Mouse (Mus musculus) lung, postnatal 36 days (tissue): ENCODE results near the gene Kcnmb3.
A peak's percentile ranks its signal among the peaks of the same experiment; 100 is the strongest.

Experiments
- DNase-seq: peaks from one replicate; pipeline ENCODE4 v3.0.0; 2022; ENCODE audit warnings: mixed read lengths

Gene Kcnmb3

GRCm38 (mm10) chr3:32492097-32493090 is at the start of gene Kcnmb3:
TSS of gene Kcnmb3 (minus strand) at chr3:32492231.
- no peak for DNase-seq

DNA sequence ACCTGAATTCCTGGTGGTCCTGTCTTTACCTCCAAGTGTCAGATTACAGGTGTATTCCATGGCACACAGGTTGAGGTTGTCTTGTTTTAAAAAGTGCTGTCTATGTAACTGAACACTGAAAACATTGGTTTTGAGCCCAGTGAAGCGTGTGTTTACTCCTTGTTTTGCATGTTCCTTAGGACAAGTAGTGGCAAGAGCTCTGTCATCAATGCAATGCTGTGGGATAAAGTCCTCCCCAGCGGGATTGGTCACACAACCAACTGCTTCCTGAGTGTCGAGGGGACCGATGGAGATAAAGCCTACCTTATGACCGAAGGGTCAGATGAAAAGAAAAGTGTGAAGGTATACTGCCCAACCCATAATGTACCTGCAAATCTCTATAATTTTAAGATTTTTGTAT is 46.1 kb upstream of the Kcnmb3 start:
- DNase-seq, result no peak

- peak; percentile 91 for DNase-seq
These were observed 45.5 kb upstream of the Kcnmb3 start for GRCm38 (mm10) chr3:32537556-32537955.

DNA sequence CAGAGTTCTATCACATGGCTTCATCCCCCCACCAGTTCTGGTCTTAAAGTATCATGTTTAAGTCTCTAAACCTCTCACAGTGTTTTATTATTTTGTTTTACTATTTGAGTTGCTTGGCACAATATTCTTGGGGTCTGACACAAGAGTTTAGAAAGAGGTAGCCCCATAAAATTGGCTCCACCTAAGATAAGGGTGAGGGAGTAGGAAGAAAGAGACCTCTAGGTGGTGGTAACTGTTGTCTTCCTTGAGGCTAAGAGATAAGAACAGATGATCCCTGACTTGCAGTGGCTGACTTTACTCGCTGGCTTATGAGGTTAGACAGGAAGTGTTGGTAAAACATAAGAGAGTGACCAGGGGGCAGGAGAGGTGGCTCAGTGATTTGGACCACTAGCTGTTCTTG is 43.7 kb upstream of the Kcnmb3 start:
- no peak for DNase-seq

DNA sequence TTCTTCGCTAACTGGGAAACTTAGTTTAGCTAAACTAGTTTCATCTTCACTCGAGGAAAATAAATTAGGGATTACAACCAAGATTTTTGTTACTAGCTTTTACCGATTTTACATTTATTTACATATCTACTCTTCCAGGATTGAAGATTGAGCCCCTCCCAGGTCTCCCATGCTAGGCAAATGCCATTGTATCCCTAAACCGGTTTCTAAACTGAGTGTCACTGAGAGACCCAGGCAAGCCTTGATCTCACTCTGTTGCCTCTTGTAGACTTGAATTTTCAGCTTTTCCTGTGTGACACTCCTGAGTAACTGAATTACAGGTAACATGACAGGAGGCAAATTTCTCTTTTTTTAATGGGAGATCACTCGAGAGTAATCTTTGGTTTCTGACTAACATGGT is 38.0 kb upstream of the Kcnmb3 start:
- DNase-seq, result no peak

DNA sequence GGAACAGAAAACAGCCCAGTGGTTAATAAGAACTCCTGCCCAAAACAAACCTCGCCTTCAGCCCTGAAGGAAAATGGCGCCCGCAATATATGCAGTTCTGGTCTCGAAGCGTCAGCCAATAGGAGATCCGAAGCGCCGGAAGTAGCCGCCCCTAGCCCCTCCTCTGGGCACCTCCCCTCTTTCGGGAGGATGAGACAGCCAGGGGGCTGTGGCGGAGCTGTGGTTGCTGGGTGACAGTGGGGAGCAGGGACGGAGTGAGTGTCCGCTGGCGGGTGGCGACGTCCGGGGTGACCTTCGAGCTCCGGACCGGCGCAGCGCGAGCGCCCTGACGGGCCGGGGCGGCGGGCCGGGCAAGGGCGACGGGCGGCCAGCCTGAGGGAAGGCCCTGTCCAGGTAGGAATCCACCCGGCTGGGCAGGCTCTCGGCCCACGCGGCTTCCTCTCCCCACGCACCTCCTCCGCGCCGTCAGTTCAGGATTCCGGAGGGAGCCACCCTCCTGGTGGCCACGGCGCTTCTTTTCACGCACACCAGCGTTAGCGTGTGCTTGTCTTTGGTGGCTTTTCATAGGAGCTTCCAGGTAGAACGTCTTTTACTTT is 37.4 kb upstream of the Kcnmb3 start, which contains the start of gene Mfn1:
Gene Mfn1 (plus strand): TSS at position 163 of the 596 bp plus-strand sequence.
- DNase-seq, result peak; percentile 98

GRCm38 (mm10) chr3:32527181-32527580 is 35.1 kb upstream of the Kcnmb3 start:
- DNase-seq, result no peak

- no peak for DNase-seq
These were observed 21.5 kb upstream of the Kcnmb3 start for GRCm38 (mm10) chr3:32513528-32513927.

DNA sequence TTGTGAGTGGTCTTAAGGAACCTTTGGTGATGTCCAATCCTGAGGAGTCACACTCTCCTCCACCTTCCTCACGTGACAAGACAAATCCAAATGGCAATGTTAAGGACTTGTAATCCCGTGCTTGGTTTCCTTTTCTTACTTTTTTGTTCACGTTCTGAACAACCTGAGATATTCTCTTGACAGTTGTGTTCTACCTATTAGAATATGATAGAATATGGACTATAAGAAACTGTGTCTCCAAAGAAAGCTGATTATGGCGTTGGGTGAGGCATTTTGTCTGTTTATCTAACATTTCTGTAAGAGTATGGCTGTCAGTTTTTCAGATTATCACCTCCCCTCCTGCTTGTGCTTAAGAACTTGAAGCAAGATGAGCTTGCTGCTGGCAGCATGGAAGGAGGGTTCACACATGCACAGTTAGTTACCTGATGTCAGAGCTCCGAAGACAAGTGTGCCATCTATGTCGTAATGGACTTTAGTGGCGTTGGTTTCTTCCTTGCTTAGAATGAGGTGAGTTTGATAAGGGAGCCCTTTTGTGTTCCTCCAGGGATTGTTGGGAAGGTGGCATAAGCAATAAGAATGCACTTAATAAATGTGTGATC is 20.8 kb upstream of the Kcnmb3 start:
- DNase-seq, result no peak

GRCm38 (mm10) chr3:32511191-32511550 is 19.1 kb upstream of the Kcnmb3 start:
- DNase-seq, result peak; percentile 36

GRCm38 (mm10) chr3:32510375-32511190 is 18.6 kb upstream of the Kcnmb3 start:
- DNase-seq, result peak; percentile 96

DNA sequence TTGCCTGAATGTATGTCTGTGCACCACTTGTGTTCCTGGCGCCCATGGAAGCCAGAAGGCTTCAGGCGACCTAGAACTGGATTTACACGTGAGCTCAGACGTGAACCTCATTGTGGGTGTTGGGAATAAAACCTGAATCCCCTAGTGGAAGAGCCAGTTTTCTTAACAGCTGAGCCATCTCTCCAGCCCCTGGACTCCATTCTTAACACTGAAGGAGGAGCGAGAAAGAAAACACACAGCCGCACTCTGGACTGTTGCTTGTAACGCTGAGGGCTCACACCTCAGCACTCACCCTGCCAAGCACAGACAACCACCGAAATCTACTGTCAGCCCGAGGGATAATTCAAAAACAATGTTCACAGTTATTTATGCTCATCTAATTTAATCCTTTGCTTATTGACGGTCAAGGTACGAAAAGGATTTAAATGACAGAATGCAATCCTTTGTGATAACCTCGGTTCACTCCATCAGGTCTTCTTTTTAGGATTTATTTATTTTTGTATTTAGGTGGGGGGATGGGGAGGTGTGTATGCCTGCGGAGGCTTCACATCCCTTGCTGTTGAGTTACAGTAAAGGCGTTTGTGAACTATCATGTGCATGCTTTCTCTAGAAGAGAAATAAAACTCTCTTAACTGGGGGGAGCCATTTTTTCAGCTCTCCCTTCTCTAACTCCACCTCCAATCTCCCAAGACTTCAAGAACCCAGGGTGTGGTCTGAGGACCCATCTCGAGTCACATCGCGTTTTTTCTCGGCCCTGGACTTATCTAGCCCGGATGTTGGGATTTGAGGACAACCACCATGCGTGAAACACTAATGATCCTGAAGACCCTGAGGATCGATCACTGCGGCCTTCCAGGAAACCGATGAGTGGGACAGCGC is 17.7 kb upstream of the Kcnmb3 start, which contains the start of gene Zfp639:
Gene Zfp639 (plus strand): TSS at position 764 of the 879 bp plus-strand sequence.
- DNase-seq, result no peak

- DNase-seq, result peak; percentile 88
These were observed 16.8 kb upstream of the Kcnmb3 start for GRCm38 (mm10) chr3:32508666-32509324.

DNA sequence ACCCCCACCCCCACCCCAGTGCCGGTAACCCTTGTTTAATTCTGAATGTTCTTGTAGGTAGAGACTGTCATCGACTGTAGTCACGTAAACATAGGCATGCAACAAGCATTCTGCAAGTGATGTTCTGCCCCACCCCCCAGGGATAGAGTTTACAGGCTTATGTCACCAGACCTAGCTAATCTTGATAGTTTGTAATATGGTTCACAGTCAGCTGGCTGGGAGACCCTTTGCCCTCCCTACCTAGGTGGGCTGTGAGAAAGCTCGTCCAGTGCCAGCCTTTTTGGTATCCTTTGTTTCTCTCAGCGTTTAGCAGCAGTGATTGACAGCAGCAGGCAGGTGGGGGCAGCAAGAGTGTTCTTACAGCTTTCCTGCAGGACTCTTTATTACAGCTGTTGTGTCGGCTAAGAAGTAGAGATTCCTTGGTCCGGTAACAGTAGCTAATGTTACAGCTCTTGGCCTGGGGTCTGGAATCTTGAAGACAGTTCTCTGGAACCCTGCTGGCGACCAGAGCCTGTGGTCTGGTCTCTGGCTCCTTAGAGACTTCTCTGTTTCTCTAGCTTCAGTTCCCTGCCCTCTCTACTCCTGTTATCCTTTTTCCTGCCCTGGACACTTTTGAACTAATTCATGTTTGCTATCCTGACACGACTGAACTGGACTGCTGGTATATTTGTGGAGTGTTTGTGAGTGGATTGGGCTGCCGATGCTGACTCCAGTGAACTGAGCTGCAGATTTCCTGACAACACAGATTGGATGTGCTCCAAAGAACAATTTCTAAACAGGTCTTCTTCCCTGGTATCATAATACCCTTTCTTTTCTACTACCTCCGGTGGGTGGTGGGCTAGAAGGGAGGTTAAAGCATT is 14.6 kb upstream of the Kcnmb3 start:
- DNase-seq, result peak; percentile 47

DNA sequence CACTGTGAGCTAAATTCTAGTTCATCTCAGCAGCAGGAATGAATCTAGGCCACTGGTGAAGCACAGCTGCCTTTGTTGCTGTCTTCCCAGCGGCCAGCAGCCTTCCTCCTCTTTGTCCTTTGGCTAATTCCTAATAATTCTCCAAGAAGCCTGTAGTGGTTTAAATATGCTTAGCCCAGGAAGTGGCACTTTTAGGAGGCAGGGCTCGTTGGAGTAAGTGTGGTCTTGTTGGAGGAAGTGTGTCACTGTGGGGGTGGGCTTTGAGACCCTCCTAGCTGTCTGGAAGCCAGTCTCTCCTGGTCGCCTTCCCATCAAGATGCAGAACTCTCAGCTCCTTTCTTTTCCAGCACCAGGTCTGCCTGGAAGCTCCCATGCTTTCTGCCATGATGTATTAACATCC is 13.8 kb upstream of the Kcnmb3 start:
- DNase-seq, result no peak

- no peak for DNase-seq
These were observed 8.3 kb upstream of the Kcnmb3 start for GRCm38 (mm10) chr3:32500346-32500745.

DNA sequence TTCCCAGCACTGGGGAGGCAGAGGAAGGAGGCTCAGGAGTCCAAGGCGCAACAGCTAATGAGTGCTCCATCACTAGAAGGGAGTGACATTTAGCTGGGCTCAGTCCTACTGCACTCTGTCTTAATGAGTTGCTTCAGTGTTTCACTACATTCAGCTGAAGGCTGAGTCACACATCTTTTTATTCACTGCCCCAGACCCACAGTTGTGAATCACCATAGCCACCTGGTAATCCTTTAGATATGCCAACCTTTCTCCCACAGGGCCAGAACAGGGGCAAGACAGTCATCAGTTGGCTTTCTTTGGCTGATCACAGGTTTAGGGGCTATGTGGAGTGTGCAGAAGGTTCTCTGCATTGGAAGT is 4.7 kb upstream of the Kcnmb3 start:
- DNase-seq, result no peak

GRCm38 (mm10) chr3:32495856-32496710 is 4.1 kb upstream of the Kcnmb3 start:
- no peak for DNase-seq
